Mouse (Mus musculus): Measurements from ENCODE around the gene Stk11.

DNA sequence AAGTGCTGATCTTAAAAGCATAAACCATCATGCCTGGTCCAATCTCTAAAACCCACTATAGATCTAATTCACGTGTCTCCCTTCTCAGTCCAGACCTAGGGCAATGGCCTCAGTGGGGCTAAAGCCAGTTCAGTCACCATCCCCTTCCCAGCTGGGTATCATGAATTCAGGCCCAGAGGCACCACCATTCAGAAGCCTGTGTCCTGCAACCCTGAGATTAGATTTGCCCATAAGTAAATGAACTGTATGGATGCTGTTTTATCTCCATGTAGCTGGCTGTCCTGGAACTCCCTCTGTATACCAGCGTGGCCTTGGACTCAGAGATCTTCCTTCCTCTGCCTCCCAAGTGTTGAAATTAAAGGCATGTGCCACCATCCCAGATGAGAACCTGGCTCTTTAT lies 12.6 kb upstream of the Stk11 start:
- TF ChIP-seq ZNF384 (IDR thresholded peaks at IDR 0.05; ENCODE audit: low read depth, low read length), result no peak
- TF ChIP-seq NRF1 (IDR thresholded peaks at IDR 0.05; ENCODE audit: low read depth, low read length), result no peak
- TF ChIP-seq HCFC1 (IDR thresholded peaks at IDR 0.05; ENCODE audit: low read depth, low read length), result no peak
- no peak for TF ChIP-seq CTCF (conservative IDR thresholded peaks at IDR 0.05 in 1 of 2, IDR thresholded peaks at IDR 0.05 in 1 of 2; ENCODE audit: low read depth in 2 of 2, low read length in 2 of 2)
- no peak for TF ChIP-seq ZMIZ1 (IDR thresholded peaks at IDR 0.05; ENCODE audit: low read depth, low read length)
- TF ChIP-seq ZC3H11A (IDR thresholded peaks at IDR 0.05; ENCODE audit: low read depth, low read length), result no peak

Measured in CH12.LX (cell line).